Mouse (Mus musculus) spleen, adult 2 months (tissue): ENCODE data around the gene Rnf208.

ENCODE experiments used
- CTCF ChIP-seq: fragments of 200-500 bp; IDR thresholded peaks from 2 replicates; pipeline ENCODE4 v1.5.1; 2011; ENCODE audit warnings: mild to moderate bottlenecking, inconsistent platforms; ENCODE audit not compliant: insufficient read depth, insufficient read length, insufficient replicate concordance; ENCODE audit errors: extremely low read depth
- POLR2A ChIP-seq: fragments of 200-500 bp; IDR thresholded peaks from 2 replicates; pipeline ENCODE4 v1.6.1; 2011; ENCODE audit warnings: low read depth, low read length, inconsistent platforms

DNA sequence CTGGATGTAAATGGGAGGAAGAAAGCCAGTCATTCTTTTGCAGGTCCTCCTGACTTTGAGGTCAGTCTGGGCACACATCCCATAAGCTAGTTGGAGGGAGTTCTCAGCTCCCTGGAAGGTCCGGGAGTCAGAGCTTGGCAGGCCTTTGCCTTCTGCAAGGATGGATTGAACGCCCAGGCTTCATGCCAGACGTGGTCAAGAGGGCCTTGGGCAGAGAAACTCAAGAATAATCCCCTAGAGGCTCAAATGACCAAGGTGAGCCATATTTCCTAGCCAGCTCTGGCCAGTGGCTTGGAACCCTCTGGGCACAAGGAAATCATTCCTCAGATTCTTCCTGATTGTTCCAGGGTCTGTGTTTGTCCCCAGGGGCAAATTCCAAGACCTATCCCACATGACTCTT is 22.8 kb downstream of the Rnf208 start:
- TF ChIP-seq POLR2A (no peak), CTCF (no peak)
